Mouse (Mus musculus) forebrain, embryonic 15.5 days (tissue): Measurements from ENCODE around the gene AL731706.2. TPM values are rescaled to one million over a fixed set of nuclear protein-coding genes. Genes with fewer than 3 reads are reported as not detected.
A peak's percentile ranks its signal among the peaks of the same experiment; 100 is the strongest.
"Not testable (repeated sequence)": the region's sequence is repeated elsewhere in the genome, so short reads cannot be mapped to it uniquely, and the experiment has no call there.

Source experiments
- ATAC-seq: fragments of 200-750 bp; cut with Nextera tagmentation; replicated peaks from 2 replicates; pipeline ENCODE4 v1.8.0; 2017; ENCODE audit warnings: mild to moderate bottlenecking, moderate TSS enrichment, moderate library complexity
- H3K27ac ChIP-seq: fragments of 300-500 bp; sonication (generic); replicated peaks from 2 replicates; pipeline ENCODE4 v1.5.1; 2015; ENCODE audit warnings: mild to moderate bottlenecking, inconsistent platforms
- H3K27me3 ChIP-seq: fragments of 300-500 bp; sonication (generic); 2 replicates; pipeline ENCODE4 v1.6.1; 2015; ENCODE audit warnings: inconsistent platforms
- H3K36me3 ChIP-seq: fragments of 300-500 bp; sonication (generic); 2 replicates; pipeline ENCODE4 v1.6.1; 2015; ENCODE audit warnings: mild to moderate bottlenecking, inconsistent platforms
- H3K4me1 ChIP-seq: fragments of 300-500 bp; sonication (generic); 2 replicates; pipeline ENCODE4 v1.6.1; 2015; ENCODE audit warnings: inconsistent platforms
- H3K4me2 ChIP-seq: fragments of 300-500 bp; sonication (generic); replicated peaks from 2 replicates; pipeline ENCODE4 v1.6.1; 2015; ENCODE audit warnings: mild to moderate bottlenecking, inconsistent platforms
- H3K4me3 ChIP-seq: fragments of 300-500 bp; sonication (generic); 2 replicates; pipeline ENCODE4 v1.5.1; 2015; ENCODE audit warnings: mild to moderate bottlenecking, inconsistent platforms
- H3K9ac ChIP-seq: fragments of 300-500 bp; sonication (generic); replicated peaks from 2 replicates; pipeline ENCODE4 v1.6.1; 2015; ENCODE audit warnings: mild to moderate bottlenecking, inconsistent platforms
- H3K9me3 ChIP-seq: fragments of 300-500 bp; sonication (generic); 2 replicates; pipeline ENCODE4 v1.6.1; 2016; ENCODE audit warnings: inconsistent platforms
- WGBS: fragments of 180-500 bp; shearing (Covaris S2); methylation state at CpG from one replicate; pipeline ENCODE4 v1.1.7; 2015; ENCODE audit warnings: mixed read lengths; 5-methylcytosine and 5-hydroxymethylcytosine counted together
- polyA plus RNA-seq: library from polyadenylated mRNA; unstranded; fragments of >200 nt; fragmentation: Nextera tagmentation; extraction: Ambion mirVana; gene quantifications from 2 replicates; pipeline ENCODE4 v1.2.1, GENCODE M21; 2015

AL731706.2 gene
- polyA plus RNA-seq, 1 experiment from 2014 or later, result 24.9 TPM

DNA sequence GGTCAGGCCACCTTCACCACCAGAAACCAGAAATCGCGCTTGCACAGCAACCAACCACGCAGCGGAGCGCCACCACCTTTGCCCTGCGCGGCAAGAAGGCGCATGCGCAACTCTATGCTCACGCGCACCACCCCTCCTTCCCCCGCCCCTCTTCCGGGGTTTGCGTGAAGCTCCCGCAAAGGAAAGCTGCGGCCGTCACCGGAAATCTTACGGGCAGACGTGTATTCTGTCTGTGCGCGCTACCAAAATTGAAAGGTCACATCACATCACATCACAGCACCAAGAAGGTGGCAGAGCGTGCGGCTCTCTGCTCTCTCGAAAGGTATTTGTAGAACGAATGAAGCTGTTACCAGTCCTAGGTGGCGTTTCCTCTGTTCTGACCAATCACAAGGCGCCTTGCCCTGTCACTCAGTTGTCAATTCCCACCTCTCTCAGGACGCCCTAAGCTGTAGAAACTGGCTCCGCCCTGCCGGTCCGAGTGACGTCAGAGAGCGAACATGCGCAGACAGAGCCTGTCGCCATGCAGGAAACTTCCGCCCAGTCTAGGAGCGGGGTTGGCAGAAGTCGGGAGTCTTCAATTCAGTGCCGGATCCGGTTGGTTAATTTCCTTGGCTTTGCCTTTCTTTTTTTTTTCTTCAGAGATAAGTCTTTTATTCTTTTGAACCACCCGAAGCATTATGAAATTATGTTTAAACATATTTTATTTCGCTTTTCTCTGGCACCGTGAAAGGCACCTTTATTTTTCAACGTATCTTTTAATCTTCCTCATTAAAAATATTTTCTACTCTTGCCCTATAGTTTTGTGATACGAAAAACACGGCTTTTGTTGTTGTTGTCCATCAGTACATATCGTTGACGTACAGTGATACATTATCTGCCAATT lies 5.8 kb upstream of the AL731706.2 start, which contains the start of the genes Slx4ip, AL731706.1 and Mkks:
Gene Slx4ip, plus strand, starts transcription at position 151 of the 883 bp plus-strand sequence.
Gene AL731706.1, minus strand, starts transcription at position 322 of the 883 bp plus-strand sequence.
Gene Mkks, minus strand, starts transcription at position 322 of the 883 bp plus-strand sequence.
- Histone ChIP-seq H3K27me3 (no peaks in the 10 kb centered on the region), H3K4me3 (peak within 1 kb of the TSS; percentile 88), H3K27ac (peak within 1 kb of the TSS; percentile 98), H3K4me2 (peak within 1 kb of the TSS; percentile 51), H3K36me3 (no peaks in the 10 kb centered on the region), H3K4me1 (peaks cover 19% of the 10 kb centered on the region), H3K9me3 (no peaks in the 10 kb centered on the region), H3K9ac (peak within 1 kb of the TSS; percentile 84)
- WGBS, result under 1% methylated on average over 49 of the region's 49 CpGs
- peak; percentile 98 for ATAC-seq

DNA sequence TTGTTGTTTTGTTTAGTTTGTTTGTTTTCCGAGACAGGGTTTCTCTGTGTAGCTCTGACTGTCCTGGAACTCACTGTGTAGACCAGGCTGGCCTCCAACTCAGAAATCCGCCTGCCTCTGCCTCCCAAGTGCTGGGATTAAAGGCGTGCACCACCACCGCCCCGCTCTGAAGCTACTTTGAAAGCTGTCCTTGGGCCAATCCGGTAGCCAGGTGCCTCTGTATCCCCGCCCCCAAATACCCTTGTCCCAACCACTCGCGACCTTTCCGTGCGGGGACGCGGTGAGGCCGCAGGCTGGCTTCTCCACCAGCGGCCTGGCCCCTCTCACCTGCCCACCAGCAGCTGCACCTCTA lies 5.2 kb upstream of the AL731706.2 start:
- H3K4me2 ChIP-seq, result peak overlapping the region; percentile 48
- H3K4me3 ChIP-seq, result peak overlapping the region; percentile 88
- ATAC-seq, H3K36me3 ChIP-seq, H3K9me3 ChIP-seq, H3K27me3 ChIP-seq: not testable (repeated sequence)
- H3K27ac ChIP-seq, result peak overlapping the region; percentile 98
- H3K4me1 ChIP-seq, result peaks cover 19% of the 10 kb centered on the region
- 6% methylated on average over 15 of the region's 15 CpGs for WGBS
- H3K9ac ChIP-seq, result peak overlapping the region; percentile 84

DNA sequence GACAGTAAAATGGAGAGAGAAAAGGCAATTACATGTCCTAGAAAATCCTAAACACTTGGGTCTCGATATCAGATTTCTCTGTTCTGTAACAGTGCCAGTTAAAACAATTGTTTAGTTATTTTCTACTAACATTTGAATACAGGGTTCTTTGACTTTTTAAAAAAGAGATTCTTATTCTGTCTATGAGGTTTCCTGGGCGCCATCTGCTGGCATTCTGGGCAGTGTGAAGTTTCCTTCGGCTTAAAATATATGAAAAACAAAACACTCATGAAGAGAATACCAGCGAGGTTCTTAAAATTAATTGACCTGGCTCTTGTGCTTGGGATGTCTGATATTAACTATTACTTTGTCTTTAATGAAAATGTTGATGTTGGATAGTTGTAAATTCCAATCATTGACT lies 1.4 kb upstream of the AL731706.2 start:
- H3K9ac ChIP-seq, result no peak overlapping the region
- H3K4me1 ChIP-seq, result peaks cover 10% of the 10 kb centered on the region; the same call in 1 of the 2 replicates
- no peak overlapping the region for H3K4me3 ChIP-seq
- no peak overlapping the region for H3K27ac ChIP-seq
- H3K36me3 ChIP-seq, result peaks cover 20% of the 10 kb centered on the region
- no peaks in the 10 kb centered on the region for H3K9me3 ChIP-seq
- no peak overlapping the region for H3K4me2 ChIP-seq
- no peak for ATAC-seq
- H3K27me3 ChIP-seq, result no peaks in the 10 kb centered on the region
- 55% methylated on average over 4 of the region's 4 CpGs for WGBS

DNA sequence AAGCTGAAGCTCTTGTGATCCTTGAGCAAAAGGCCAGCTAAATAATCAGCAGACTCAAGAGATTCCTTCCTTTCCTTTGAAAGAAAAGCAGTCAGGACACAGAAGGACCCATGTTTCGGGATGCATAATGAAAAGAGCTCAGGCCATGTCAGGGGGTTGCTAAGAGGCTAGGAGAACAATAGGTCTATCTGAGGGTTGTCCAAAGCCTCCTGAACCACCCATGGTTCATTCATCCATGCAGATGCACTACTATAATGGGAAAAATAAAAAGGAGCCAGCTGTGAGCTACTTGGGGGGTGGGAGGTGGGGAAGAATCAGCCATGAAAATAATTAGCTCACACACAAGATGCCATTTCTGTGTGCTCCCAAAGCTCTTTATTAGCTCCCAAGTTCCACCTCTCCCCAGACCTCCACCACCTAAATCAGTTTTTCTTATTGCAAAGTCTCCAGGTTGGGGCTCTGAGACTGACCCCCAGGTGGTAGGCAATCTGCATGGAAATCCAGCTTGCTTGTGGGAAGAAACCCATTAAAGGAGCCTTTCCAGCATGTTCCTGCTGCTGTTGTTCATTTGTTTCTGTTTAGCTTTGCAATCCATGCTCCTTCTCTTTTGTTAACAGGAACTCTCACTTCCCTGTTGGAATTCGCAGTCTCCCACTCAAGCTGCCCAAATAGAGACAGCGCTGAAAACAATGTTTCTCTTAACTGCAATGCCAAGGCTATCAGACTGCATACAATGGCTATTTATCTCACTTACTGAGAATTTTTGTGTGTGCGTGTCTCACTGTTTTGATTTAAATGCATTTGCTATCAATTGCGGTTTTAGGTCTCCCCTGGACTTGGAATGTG lies 30.7 kb downstream of the AL731706.2 start:
- no peaks in the 10 kb centered on the region for H3K27me3 ChIP-seq
- H3K27ac ChIP-seq, result no peak overlapping the region; the same call in 1 of the 2 replicates
- H3K4me2 ChIP-seq, result no peak overlapping the region
- no peaks in the 10 kb centered on the region for H3K36me3 ChIP-seq
- no peak overlapping the region for H3K9ac ChIP-seq
- 9% methylated on average over 5 of the region's 5 CpGs for WGBS
- ATAC-seq, result no peak; the same call in 1 of the 2 replicates
- H3K4me3 ChIP-seq, result no peak overlapping the region
- H3K4me1 ChIP-seq, result peaks cover 13% of the 10 kb centered on the region
- H3K9me3 ChIP-seq, result no peaks in the 10 kb centered on the region

DNA sequence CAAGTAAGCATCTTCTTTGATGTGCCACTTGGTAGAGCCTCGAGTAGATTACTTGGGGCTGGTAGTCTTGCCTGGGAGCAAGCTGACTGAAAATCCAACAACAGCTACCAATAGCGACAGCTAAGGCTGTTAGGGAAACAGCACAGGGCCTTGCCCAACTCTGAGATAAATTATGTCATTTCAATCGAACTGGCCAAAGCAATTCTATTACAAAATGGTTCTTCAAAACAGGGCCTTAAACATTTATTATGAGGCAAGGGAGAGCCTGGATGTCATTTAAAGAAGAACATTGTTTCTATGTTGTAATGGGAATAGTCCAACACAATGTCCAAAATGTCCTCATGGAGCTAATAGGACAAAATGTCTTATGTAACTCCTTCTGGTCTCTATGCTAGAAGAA lies 35.1 kb downstream of the AL731706.2 start:
- ATAC-seq, result no peak
- H3K27me3 ChIP-seq, result no peaks in the 10 kb centered on the region

DNA sequence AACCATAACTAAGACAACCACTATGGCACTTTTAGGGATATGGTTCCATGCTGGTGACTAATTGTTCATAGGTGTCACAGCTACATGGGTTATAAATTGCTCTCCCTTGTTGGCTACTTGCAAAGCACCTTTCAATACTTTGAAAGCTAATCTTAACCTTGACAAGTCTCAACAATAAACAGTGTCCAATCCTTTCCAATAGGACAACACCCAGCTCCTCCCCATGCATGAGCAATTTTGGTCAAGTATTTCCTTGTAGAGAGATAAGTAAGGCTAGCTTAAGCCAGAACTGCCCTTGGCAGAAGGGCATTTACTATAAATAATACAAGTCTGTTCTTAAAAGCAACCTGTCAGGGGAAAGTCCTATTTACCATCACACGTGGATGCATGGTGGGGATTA lies 47.5 kb downstream of the AL731706.2 start:
- H3K27me3 ChIP-seq, result no peaks in the 10 kb centered on the region
- no peaks in the 10 kb centered on the region for H3K4me1 ChIP-seq
- no peak overlapping the region for H3K4me2 ChIP-seq
- no peaks in the 10 kb centered on the region for H3K9me3 ChIP-seq
- no peak overlapping the region for H3K27ac ChIP-seq
- ATAC-seq, result no peak
- H3K9ac ChIP-seq, result no peak overlapping the region
- 21% methylated on average over 1 of the region's 1 CpGs for WGBS
- H3K4me3 ChIP-seq, result no peak overlapping the region
- H3K36me3 ChIP-seq, result no peaks in the 10 kb centered on the region

More for the DNA sequence above, 35.1 kb downstream of the AL731706.2 start:
- Histone ChIP-seq H3K4me3 (no peak overlapping the region), H3K4me1 (peaks cover 13% of the 10 kb centered on the region), H3K36me3 (no peaks in the 10 kb centered on the region), H3K27ac (no peak overlapping the region), H3K4me2 (no peak overlapping the region), H3K9ac (no peak overlapping the region), H3K9me3 (no peaks in the 10 kb centered on the region)
- 75% methylated on average over 3 of the region's 3 CpGs for WGBS

DNA sequence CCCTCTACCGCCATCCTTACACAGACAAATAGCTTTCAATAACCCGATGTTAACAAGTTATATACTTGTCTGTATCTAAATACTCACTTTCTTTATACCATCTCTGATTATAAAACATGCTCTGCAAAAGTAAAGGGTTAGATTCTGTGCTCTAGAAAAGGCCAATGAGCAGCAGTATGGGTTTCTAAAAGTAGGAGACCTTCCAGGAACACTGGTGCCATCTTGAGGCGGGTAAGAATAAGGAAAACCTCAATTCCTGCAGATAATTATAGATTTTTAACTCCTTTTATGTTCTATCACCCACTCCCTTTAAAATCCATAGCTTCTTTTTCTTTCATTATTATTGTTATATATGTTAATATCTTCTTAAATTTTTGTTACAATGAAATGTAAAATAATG lies 49.6 kb downstream of the AL731706.2 start:
- H3K4me3 ChIP-seq, result no peak overlapping the region
- 75% methylated on average over 3 of the region's 3 CpGs for WGBS
- no peak overlapping the region for H3K9ac ChIP-seq
- H3K4me1 ChIP-seq, result no peaks in the 10 kb centered on the region
- H3K36me3 ChIP-seq, result no peaks in the 10 kb centered on the region
- no peak overlapping the region for H3K4me2 ChIP-seq
- H3K9me3 ChIP-seq, result no peaks in the 10 kb centered on the region
- H3K27ac ChIP-seq, result no peak overlapping the region
- ATAC-seq, result no peak
- H3K27me3 ChIP-seq, result no peaks in the 10 kb centered on the region

Other genes with a start within 250 kb of the AL731706.2 start
- 110 and 114 TPM in 2 replicates for gene Snap25, start 172.2 kb downstream of the AL731706.2 start, polyA plus RNA-seq
- gene Slx4ip, start 5.5 kb upstream of the AL731706.2 start, polyA plus RNA-seq, result 12.9 and 13.6 TPM in 2 replicates
- gene AL731706.1, start 5.7 kb upstream of the AL731706.2 start, polyA plus RNA-seq, result 23.8 and 25.2 TPM in 2 replicates
- gene Mkks, start 5.7 kb upstream of the AL731706.2 start, polyA plus RNA-seq, result 11.4 and 13.3 TPM in 2 replicates
- 10.0 and 11.2 TPM in 2 replicates for gene Jag1, start 231.0 kb upstream of the AL731706.2 start, polyA plus RNA-seq